In genomic region chr2:166780980-166781578, GRCm38 (mm10) we compare ENCODE assay signal across 8 mouse cellular contexts. TPM values are rescaled to one million over a fixed set of nuclear protein-coding genes. Genes with fewer than 3 reads are reported as not detected.
DNase-seq lines count a peak whose midpoint lies in the region; ATAC-seq and TF ChIP-seq lines count a peak whose summit lies in the region.

No protein-coding gene starts in this region.

- in situ Hi-C loops in CH12.LX (cut with MboI; ENCODE audit: low pct_ligation_motif_present, low pct_unique_long_range_greater_than_20kb, low sequenced_read_pairs) = loop anchor here (25.0 kb wide), 1 partner anchor 694 kb away; no protein-coding TSS in a partner anchor

- no peaks in the 10 kb centered on the region for H3K36me3 ChIP-seq in CH12.LX (replicated peaks in 1 of 2; ENCODE audit: control insufficient read depth in 1 of 2, insufficient read depth in 1 of 2, low read length in 1 of 2)
- H3K36me3 ChIP-seq in embryonic facial prominence, embryonic 10.5 days (replicated peaks) = no peaks in the 10 kb centered on the region
- H3K36me3 ChIP-seq in heart, adult 2 months (ENCODE audit: control insufficient read depth, insufficient read depth, low read length) = no peaks in the 10 kb centered on the region
- no peaks in the 10 kb centered on the region for H3K36me3 ChIP-seq in lung, postnatal 0 days (ENCODE audit: insufficient read depth, low read length)

- no peak; the same call in none of the 2 replicates for TF ChIP-seq RAD21 in CH12.LX (IDR thresholded peaks at IDR 0.05; ENCODE audit: low read depth, low read length)

- intact Hi-C loops in heart, adult 2 months (cut with DNase I) = loop anchor here (1.0 to 10.0 kb wide), 2 partner anchors 189 to 696 kb away; no protein-coding TSS in a partner anchor

- peaks cover 3% of the 10 kb centered on the region for H3K9me3 ChIP-seq in CH12.LX (replicated peaks; ENCODE audit: low read length)
- no peaks in the 10 kb centered on the region for H3K9me3 ChIP-seq in embryonic facial prominence, embryonic 10.5 days
- no peaks in the 10 kb centered on the region for H3K9me3 ChIP-seq in lung, postnatal 0 days (ENCODE audit: low read length)

- TF ChIP-seq CTCF in CH12.LX (conservative IDR thresholded peaks at IDR 0.05 in 1 of 2, IDR thresholded peaks at IDR 0.05 in 1 of 2; ENCODE audit: low read depth in 2 of 2, low read length in 2 of 2) = peak; percentile 90 to 99
- TF ChIP-seq CTCF in heart, adult 2 months (IDR thresholded peaks at IDR 0.05) = no peak; the same call in none of the 2 replicates
- TF ChIP-seq CTCF in lung, postnatal 0 days (IDR thresholded peaks at IDR 0.05) = peak; percentile 98

- H3K79me2 ChIP-seq in CH12.LX (replicated peaks; ENCODE audit: control insufficient read depth, extremely low read depth, insufficient read depth, poor library complexity, severe bottlenecking) = no peaks in the 10 kb centered on the region
- H3K79me2 ChIP-seq in heart, adult 2 months (replicated peaks; ENCODE audit: control insufficient read depth, insufficient read depth, low read length) = no peaks in the 10 kb centered on the region

- DNase-seq in CH12.LX (ENCODE audit: extremely low read depth) = peak; percentile 73
- peak; percentile 49 for DNase-seq in adrenal gland, adult 8-10 months
- DNase-seq in embryonic facial prominence, embryonic 10.5 days (ENCODE audit: low spot score) = peak; percentile 84
- DNase-seq in heart, adult 2 months = peak; percentile 68 to 81
- peak; percentile 73 to 79 for DNase-seq in kidney, postnatal 25 days
- DNase-seq in lung, postnatal 0 days (ENCODE audit: low spot score) = peak; percentile 72
- DNase-seq in right cerebral cortex, adult 2 months (ENCODE audit: low spot score in 2 of 2) = peak; percentile 86
- DNase-seq in urinary bladder, postnatal 36 days (ENCODE audit: low spot score in 2 of 2) = peak; percentile 61 to 70

- no peak overlapping the region for H3K27ac ChIP-seq in CH12.LX (ENCODE audit: insufficient read depth, low read depth)
- peak overlapping the region; percentile 0; the same call in 1 of the 2 replicates for H3K27ac ChIP-seq in embryonic facial prominence, embryonic 10.5 days (replicated peaks)
- H3K27ac ChIP-seq in heart, adult 2 months = no peak overlapping the region
- H3K27ac ChIP-seq in lung, postnatal 0 days (ENCODE audit: low read length) = no peak overlapping the region

- H3K4me3 ChIP-seq in CH12.LX (replicated peaks in 1 of 3; ENCODE audit: low read depth in 2 of 3, low read length in 2 of 3, poor library complexity in 1 of 3) = no peak overlapping the region
- H3K4me3 ChIP-seq in embryonic facial prominence, embryonic 10.5 days = no peak overlapping the region
- H3K4me3 ChIP-seq in heart, adult 2 months = no peak overlapping the region
- no peak overlapping the region for H3K4me3 ChIP-seq in lung, postnatal 0 days (ENCODE audit: low read depth, low read length)

- dilution Hi-C loops in CH12.LX (cut with MboI; ENCODE audit: extremely low pct_ligation_motif_present, extremely low pct_unique_long_range_greater_than_20kb, low sequenced_read_pairs) = no loop called here

- peaks cover 0 to 12% of the 10 kb centered on the region in 2 experiments; a peak in 2 of 4 replicates for H3K4me1 ChIP-seq in CH12.LX (ENCODE audit: control insufficient read depth in 1 of 2, insufficient read depth in 2 of 2)
- peaks cover 34% of the 10 kb centered on the region for H3K4me1 ChIP-seq in embryonic facial prominence, embryonic 10.5 days
- peaks cover 4% of the 10 kb centered on the region; the same call in 1 of the 2 replicates for H3K4me1 ChIP-seq in heart, adult 2 months (ENCODE audit: control insufficient read depth, insufficient read depth, low read length)
- H3K4me1 ChIP-seq in lung, postnatal 0 days (ENCODE audit: insufficient read depth, low read depth, low read length) = 0 out of 2 replicates have a peak, but pooled peaks cover 1% of the 10 kb centered on the region

- peaks cover 5% of the 10 kb centered on the region for H3K27me3 ChIP-seq in CH12.LX (replicated peaks)
- peaks cover 23% of the 10 kb centered on the region for H3K27me3 ChIP-seq in embryonic facial prominence, embryonic 10.5 days (replicated peaks; ENCODE audit: low read depth, poor library complexity, severe bottlenecking)
- no peaks in the 10 kb centered on the region for H3K27me3 ChIP-seq in heart, adult 2 months (ENCODE audit: control insufficient read depth, insufficient read depth, low read length)
- no peaks in the 10 kb centered on the region for H3K27me3 ChIP-seq in lung, postnatal 0 days (replicated peaks; ENCODE audit: insufficient read depth, low read length)

- TF ChIP-seq EP300 in CH12.LX (IDR thresholded peaks at IDR 0.05; ENCODE audit: low read length) = no peak
- TF ChIP-seq EP300 in heart, adult 2 months (IDR thresholded peaks at IDR 0.05; ENCODE audit: insufficient read depth, low read depth, low read length) = peak; percentile 90
- no peak for TF ChIP-seq EP300 in lung, postnatal 0 days (IDR thresholded peaks at IDR 0.05)

- no peak overlapping the region for H3K9ac ChIP-seq in CH12.LX (ENCODE audit: insufficient read depth, low read depth)
- H3K9ac ChIP-seq in heart, adult 2 months (ENCODE audit: low read depth, low read length) = no peak overlapping the region
- no peak overlapping the region for H3K9ac ChIP-seq in lung, postnatal 0 days (replicated peaks; ENCODE audit: low read depth)

- ATAC-seq in lung, postnatal 0 days = peak; percentile 30; the same call in 1 of the 2 replicates

- no peak overlapping the region for H3K4me2 ChIP-seq in CH12.LX (ENCODE audit: insufficient read depth, low read depth, poor library complexity, severe bottlenecking)
- no peak overlapping the region for H3K4me2 ChIP-seq in lung, postnatal 0 days (replicated peaks; ENCODE audit: low read depth, low read length)

- WGBS in embryonic facial prominence, embryonic 10.5 days = 14% methylated on average over 9 of the region's 9 CpGs
- 14% methylated on average over 9 of the region's 9 CpGs for WGBS in heart, adult 2 months
- WGBS in lung, postnatal 0 days = 15% methylated on average over 9 of the region's 9 CpGs

- TF ChIP-seq POLR2A in CH12.LX (IDR thresholded peaks at IDR 0.05; ENCODE audit: low read depth, low read length) = no peak
- TF ChIP-seq POLR2A in heart, adult 2 months (IDR thresholded peaks at IDR 0.05; ENCODE audit: insufficient read depth, low read depth, low read length) = no peak

TF ChIP-seq in CH12.LX, 34 proteins besides CTCF, POLR2A, EP300 and RAD21 (continues in another document):
- TF ChIP-seq UBTF (IDR thresholded peaks at IDR 0.05; ENCODE audit: low read depth, low read length) = no peak
- no peak for TF ChIP-seq KAT2A (IDR thresholded peaks at IDR 0.05; ENCODE audit: insufficient replicate concordance, low read length)
- no peak for TF ChIP-seq MXI1 (IDR thresholded peaks at IDR 0.05; ENCODE audit: low read depth, low read length)
- no peak for TF ChIP-seq USF1 (IDR thresholded peaks at IDR 0.05; ENCODE audit: low read depth, low read length)
- TF ChIP-seq ZMIZ1 (IDR thresholded peaks at IDR 0.05; ENCODE audit: low read depth, low read length) = no peak
- no peak for TF ChIP-seq MYC (IDR thresholded peaks at IDR 0.05; ENCODE audit: low read depth, low read length)
- no peak for TF ChIP-seq CHD1 (IDR thresholded peaks at IDR 0.05; ENCODE audit: low read depth, low read length)
- TF ChIP-seq CHD2 (IDR thresholded peaks at IDR 0.05; ENCODE audit: low read length) = no peak
- no peak for TF ChIP-seq RCOR1 (conservative IDR thresholded peaks at IDR 0.05; ENCODE audit: low read depth, low read length)
- TF ChIP-seq NELFE (IDR thresholded peaks at IDR 0.05; ENCODE audit: low read depth, low read length) = peak; percentile 45; the same call in 1 of the 2 replicates
- 0 out of 2 replicates have a peak, but pooled peaks have one; percentile 23 for TF ChIP-seq BHLHE40 (IDR thresholded peaks at IDR 0.05; ENCODE audit: low read depth, low read length)
- TF ChIP-seq SMC3 (IDR thresholded peaks at IDR 0.05; ENCODE audit: low read depth, low read length) = peak; percentile 100
- TF ChIP-seq ZC3H11A (IDR thresholded peaks at IDR 0.05; ENCODE audit: low read depth, low read length) = peak; percentile 99
- TF ChIP-seq JUN (IDR thresholded peaks at IDR 0.05; ENCODE audit: insufficient read depth, low read depth, low read length) = no peak
- TF ChIP-seq JUND (conservative IDR thresholded peaks at IDR 0.05; ENCODE audit: low read depth, low read length) = 0 out of 2 replicates have a peak, but pooled peaks have one; percentile 12
- no peak for TF ChIP-seq MAFK (IDR thresholded peaks at IDR 0.05; ENCODE audit: insufficient replicate concordance, low read length)
- peak; percentile 55; the same call in 1 of the 2 replicates for TF ChIP-seq IRF4 (IDR thresholded peaks at IDR 0.05; ENCODE audit: low read depth, low read length)
- no peak for TF ChIP-seq GABPA (IDR thresholded peaks at IDR 0.05; ENCODE audit: insufficient replicate concordance, low read depth, low read length)
- TF ChIP-seq PAX5 (IDR thresholded peaks at IDR 0.05; ENCODE audit: low read length) = no peak
- no peak for TF ChIP-seq ZKSCAN1 (IDR thresholded peaks at IDR 0.05; ENCODE audit: borderline replicate concordance, low read depth, low read length)
- no peak for TF ChIP-seq ETS1 (conservative IDR thresholded peaks at IDR 0.05; ENCODE audit: low read depth, low read length)
- TF ChIP-seq ELF1 (IDR thresholded peaks at IDR 0.05; ENCODE audit: low read depth, low read length) = peak; percentile 10; the same call in 1 of the 2 replicates

RNA-seq across cellular contexts. Expression of gene Trp53rkb, which starts 11.3 kb away (rescaled TPM):
- total RNA-seq in CH12.LX (2012; rRNA removed) (6.0 and 7.1 TPM in 2 replicates), CH12.LX (2014; rRNA removed) (7.0 and 8.8 TPM in 2 replicates)
- polyA plus RNA-seq in CH12.LX (2012; ENCODE audit: insufficient read length, low read depth) = 7.8 and 9.1 TPM in 2 replicates
- total RNA-seq in adrenal gland, adult 8-10 months (2022) = 1 to 10 TPM; 3.9 to 8.1 (median 4.9) TPM
- polyA plus RNA-seq in embryonic facial prominence, embryonic 10.5 days (2016; fragmentation: Nextera tagmentation; extraction: Ambion mirVana) = 10.6 and 12.0 TPM in 2 replicates
- total RNA-seq in heart, adult 2 months (2021) = 1 to 10 TPM; 2.2 to 3.0 TPM
- polyA plus RNA-seq in heart, adult 2 months (2012; rRNA removed) = 1.4 and 1.8 TPM in 2 replicates
- polyA plus RNA-seq in lung, postnatal 0 days (2015; fragmentation: Nextera tagmentation; extraction: Ambion mirVana) = 4.2 and 4.8 TPM in 2 replicates

RNA-seq across cellular contexts. Expression of gene Arfgef2, which starts 24.3 kb away (rescaled TPM):
- total RNA-seq in CH12.LX (2012; rRNA removed) (11.2 and 12.5 TPM in 2 replicates), CH12.LX (2014; rRNA removed) (8.2 and 9.2 TPM in 2 replicates)
- 15.3 and 18.7 TPM in 2 replicates for polyA plus RNA-seq in CH12.LX (2012; ENCODE audit: insufficient read length, low read depth)
- 10 to 100 TPM; 59.7 to 83.9 (median 74.0) TPM for total RNA-seq in adrenal gland, adult 8-10 months (2022)
- 4.7 and 5.5 TPM in 2 replicates for polyA plus RNA-seq in embryonic facial prominence, embryonic 10.5 days (2016; fragmentation: Nextera tagmentation; extraction: Ambion mirVana)
- total RNA-seq in heart, adult 2 months (2021) = 10 to 100 TPM; 45.4 to 50.4 TPM
- 12.5 and 20.4 TPM in 2 replicates for polyA plus RNA-seq in heart, adult 2 months (2012; rRNA removed)
- polyA plus RNA-seq in lung, postnatal 0 days (2015; fragmentation: Nextera tagmentation; extraction: Ambion mirVana) = 5.7 and 6.2 TPM in 2 replicates
